Mouse (Mus musculus) gastrocnemius, postnatal 36 days (tissue): ENCODE results near the gene Car11. TPM values are rescaled to one million over a fixed set of nuclear protein-coding genes. Genes with fewer than 3 reads are reported as not detected.

Experiments used
- DNase-seq, 2 experiments: peaks; one replicate each; pipeline ENCODE4 v3.0.0; 2022
- intact Hi-C: fragments of 180-260 bp; cut with DNase I; formaldehyde crosslinking; loops from one replicate; pipeline ENCODE4 v1.15.1; 2025
- total RNA-seq, 2 experiments: library from RNA; stranded (reverse); gene quantifications; 2 replicates each; pipeline ENCODE4 v1.2.3; 2021

Car11 gene
- total RNA-seq, 2 experiments from 2014 or later: 7.7 to 9.5 TPM

GRCm38 (mm10) chr7:45686841-45687240 lies 12.8 kb upstream of the Car11 start:
- peak in 1 of 2 experiments; percentile 1 for DNase-seq
- intact Hi-C loops: no loop called here

- intact Hi-C loops: no loop called here
- DNase-seq: no peak
Observed at GRCm38 (mm10) chr7:45689099-45689498, 10.5 kb upstream of the Car11 start.

DNA sequence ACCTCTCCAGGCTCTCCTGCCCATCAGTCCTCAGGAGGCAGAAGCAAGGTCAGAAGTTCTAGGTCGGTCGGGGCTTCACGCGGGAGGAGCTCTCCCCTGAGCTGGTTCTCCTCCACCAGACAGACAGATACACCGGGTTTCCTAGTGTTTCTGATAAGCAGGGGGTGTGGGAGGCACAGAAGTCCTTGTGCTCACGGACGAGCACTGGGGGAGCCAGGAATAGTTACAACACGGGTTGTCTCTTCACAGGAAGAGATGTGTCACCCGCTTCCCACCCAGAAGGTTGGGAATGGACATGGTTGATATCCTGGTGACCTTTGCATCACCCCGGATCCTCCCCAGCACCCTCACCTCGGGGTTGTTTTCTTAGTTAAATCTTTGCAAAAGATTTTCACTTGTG lies 9.8 kb upstream of the Car11 start:
- no peak for DNase-seq
- intact Hi-C loops: loop anchor here (5.0 kb wide), 1 partner anchor 32 kb away; no protein-coding TSS in a partner anchor

- DNase-seq: no peak
- intact Hi-C loops: loop anchor here (5.0 kb wide), 1 partner anchor 35 kb away; no protein-coding TSS in a partner anchor
Observed at GRCm38 (mm10) chr7:45692364-45692763, 7.3 kb upstream of the Car11 start.

- no peak for DNase-seq
- intact Hi-C loops: loop anchor here (5.0 kb wide), 1 partner anchor 37 kb away; no protein-coding TSS in a partner anchor
Observed at GRCm38 (mm10) chr7:45693921-45694591, 5.6 kb upstream of the Car11 start, which contains the start of gene Sec1. Gene Sec1 (minus strand): TSS chr7:45694402.

GRCm38 (mm10) chr7:45695098-45695497 lies 4.5 kb upstream of the Car11 start:
- DNase-seq: no peak
- intact Hi-C loops: no loop called here

- intact Hi-C loops: no loop called here
Observed at GRCm38 (mm10) chr7:45697894-45698293, 1.7 kb upstream of the Car11 start.

DNA sequence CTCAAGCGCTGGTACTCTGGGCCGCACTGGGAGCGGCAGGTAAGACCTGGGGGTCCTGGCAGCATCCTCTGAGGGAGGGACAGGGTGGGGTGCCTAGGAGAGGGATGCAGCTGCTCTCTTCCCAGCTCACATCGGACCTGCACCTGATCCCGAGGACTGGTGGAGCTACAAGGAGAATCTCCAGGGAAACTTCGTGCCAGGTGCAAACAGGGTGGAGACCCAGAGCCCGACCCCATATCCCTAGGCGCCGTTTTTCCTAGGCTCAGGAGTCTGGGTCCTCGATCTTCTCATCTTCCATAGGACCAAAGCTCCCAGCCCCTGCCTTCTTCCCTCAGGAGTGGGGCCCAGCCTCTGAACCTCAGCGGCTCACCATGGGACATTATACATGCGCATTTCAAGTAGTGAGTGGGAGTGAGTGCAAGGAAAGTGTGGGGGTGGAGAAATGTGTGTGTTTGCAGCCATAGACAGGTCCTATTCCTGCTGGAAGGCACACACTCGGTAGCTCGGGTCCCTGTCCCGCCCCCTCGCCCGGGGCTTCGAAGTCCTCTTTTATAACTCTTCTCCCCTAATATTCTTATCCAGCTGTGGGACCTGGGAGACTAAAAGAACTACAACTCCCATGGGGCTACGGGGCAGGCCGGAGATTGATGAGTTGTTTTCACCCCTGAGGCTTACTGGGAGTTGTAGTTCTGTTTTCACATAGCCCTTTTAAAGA lies 815 bp downstream of the Car11 start:
- DNase-seq: peak; percentile 62 to 65
- intact Hi-C loops: no loop called here

More at GRCm38 (mm10) chr7:45697894-45698293, 1.7 kb upstream of the Car11 start:
- DNase-seq: no peak

GRCm38 (mm10) chr7:45701072-45701471 lies 1.4 kb downstream of the Car11 start:
- intact Hi-C loops: no loop called here
- DNase-seq: no peak

GRCm38 (mm10) chr7:45701607-45702006 lies 2.0 kb downstream of the Car11 start:
- DNase-seq: no peak

GRCm38 (mm10) chr7:45702316-45702715 lies 2.7 kb downstream of the Car11 start:
- DNase-seq: no peak
- intact Hi-C loops: no loop called here

More at GRCm38 (mm10) chr7:45701607-45702006, 2.0 kb downstream of the Car11 start:
- intact Hi-C loops: no loop called here

- intact Hi-C loops: no loop called here
- no peak for DNase-seq
Observed at GRCm38 (mm10) chr7:45702809-45703520, 3.3 kb downstream of the Car11 start.

GRCm38 (mm10) chr7:45703521-45704033 lies 3.9 kb downstream of the Car11 start:
- peak in 1 of 2 experiments; percentile 16 for DNase-seq
- intact Hi-C loops: no loop called here

GRCm38 (mm10) chr7:45704046-45704559 lies 4.5 kb downstream of the Car11 start:
- intact Hi-C loops: no loop called here
- DNase-seq: peak; percentile 45 to 68

DNA sequence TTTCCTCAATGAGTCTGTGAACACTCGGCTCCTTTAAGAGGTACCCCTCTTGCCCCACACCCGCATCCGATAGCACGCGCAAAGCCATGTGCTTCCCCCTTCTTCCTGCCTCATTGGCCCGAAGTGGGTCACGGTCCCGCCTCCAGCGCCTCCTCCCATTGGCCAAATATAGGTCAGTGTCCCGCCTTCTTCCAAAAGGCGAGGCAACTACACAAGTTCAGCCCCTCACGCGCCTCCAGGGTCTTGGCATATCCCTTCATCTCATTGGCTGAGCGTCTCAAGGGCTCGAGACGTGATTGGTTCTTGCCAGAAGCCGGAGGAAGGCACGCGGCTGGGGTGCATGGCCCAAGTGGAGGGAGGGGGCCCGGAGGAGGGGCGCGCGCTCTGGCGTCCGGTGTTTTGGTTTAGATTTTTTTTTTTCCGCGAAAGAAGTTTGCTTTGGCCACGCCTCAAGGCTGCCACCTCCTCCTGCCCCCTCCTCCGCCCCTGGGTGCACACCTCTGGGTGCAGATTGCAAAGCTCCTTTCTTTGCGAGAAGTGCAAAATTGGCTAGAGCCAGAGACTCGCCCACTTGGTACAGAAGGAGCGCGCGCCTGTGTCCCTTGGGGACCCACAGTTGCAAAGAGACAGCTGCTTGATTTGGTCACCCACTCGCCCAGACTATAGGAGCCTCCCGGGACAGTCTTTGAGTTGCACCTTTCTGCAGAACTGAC lies 5.2 kb downstream of the Car11 start, which contains the start of gene Dbp:
Gene Dbp (plus strand): TSS at position 359 of the 713 bp plus-strand sequence.
- DNase-seq: peak; percentile 98 to 99
- intact Hi-C loops: no loop called here

DNA sequence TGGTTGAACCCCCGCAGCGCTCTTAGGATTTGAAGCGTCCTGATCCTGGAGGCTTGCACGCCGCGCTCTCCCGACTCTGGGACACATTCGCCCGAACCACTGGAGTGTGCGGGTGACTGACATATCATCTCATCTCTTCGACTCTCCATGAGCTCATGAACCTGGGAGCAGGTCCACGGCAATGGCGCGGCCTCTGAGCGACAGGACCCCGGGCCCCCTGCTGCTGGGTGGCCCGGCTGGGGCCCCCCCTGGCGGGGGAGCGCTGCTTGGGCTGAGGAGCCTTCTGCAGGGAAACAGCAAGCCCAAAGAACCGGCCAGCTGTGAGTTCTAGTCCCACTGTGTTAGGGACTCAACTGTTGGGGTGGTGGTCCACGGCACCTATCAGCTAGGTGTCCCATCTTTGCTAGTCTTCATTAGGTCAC lies 5.8 kb downstream of the Car11 start:
- intact Hi-C loops: no loop called here
- no peak for DNase-seq

GRCm38 (mm10) chr7:45705873-45706281 lies 6.2 kb downstream of the Car11 start:
- intact Hi-C loops: no loop called here
- peak; percentile 90 to 91 for DNase-seq

DNA sequence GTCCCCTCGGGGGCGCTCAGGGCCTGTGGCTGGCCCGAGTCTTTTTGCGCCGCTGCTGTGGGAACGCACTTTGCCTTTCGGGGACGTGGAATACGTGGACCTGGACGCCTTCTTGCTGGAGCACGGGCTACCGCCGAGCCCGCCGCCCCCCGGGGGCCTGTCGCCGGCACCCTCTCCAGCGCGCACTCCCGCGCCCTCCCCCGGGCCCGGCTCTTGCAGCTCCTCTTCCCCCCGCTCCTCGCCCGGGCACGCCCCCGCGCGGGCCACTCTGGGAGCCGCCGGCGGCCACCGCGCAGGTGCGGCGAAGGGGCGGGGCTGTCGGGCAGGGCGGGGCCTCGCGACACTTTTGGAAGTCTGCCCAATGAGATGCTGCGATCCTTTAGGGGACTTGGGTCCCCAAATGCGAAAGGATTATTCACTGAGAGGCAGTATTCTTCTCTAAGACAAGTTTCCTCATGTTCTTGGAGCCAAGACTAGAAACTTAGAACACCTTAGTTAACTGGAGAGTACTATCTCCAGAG lies 7.1 kb downstream of the Car11 start:
- DNase-seq: peak; percentile 83 to 90
- intact Hi-C loops: no loop called here

DNA sequence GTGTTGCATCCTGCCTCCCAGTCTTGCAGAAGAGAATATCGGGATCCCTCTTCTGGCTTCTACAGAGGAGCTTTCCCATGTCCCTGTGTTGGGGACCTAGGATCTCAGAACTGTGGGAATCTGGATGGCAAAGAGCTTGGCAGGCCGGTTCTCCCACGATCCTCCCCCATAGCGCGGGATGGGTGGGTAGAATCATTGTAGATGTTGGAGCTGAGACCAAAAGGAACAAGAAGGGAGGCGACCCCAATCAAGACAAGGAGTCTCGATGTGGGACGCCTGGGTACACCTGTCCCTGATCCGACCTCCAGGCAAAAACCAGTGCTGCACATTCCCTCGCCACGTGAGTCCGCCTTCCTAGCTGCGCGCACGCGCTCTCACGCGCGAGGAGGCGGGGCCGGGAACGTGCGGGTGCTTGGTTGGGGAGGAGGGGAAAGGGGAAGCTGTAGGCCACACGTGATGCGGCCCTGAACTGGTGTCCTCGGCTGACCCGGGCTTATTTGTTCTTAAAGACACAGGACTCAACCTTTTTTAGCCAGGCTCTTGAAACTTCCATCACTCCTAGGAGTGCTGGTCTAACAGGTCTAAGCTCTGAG lies 7.8 kb downstream of the Car11 start:
- intact Hi-C loops: no loop called here
- peak; percentile 96 to 97 for DNase-seq
